Mouse (Mus musculus) embryo, embryonic 10.5 days (tissue): ENCODE data around the gene Peg10.
A peak's percentile ranks its signal among the peaks of the same experiment; 100 is the strongest.
"Not testable (repeated sequence)": the region's sequence is repeated elsewhere in the genome, so short reads cannot be mapped to it uniquely, and the experiment has no call there.

Experiments used
- DNase-seq: peaks from one replicate; pipeline ENCODE4 v3.0.0-alpha.2; 2015; ENCODE audit warnings: low spot score

Gene Peg10

GRCm38 (mm10) chr6:4749091-4749490, 2.0 kb downstream of the Peg10 start:
- DNase-seq, result peak; percentile 93

GRCm38 (mm10) chr6:4751355-4751754, 4.2 kb downstream of the Peg10 start:
- DNase-seq, result no peak

- DNase-seq, result no peak
Observed at GRCm38 (mm10) chr6:4754286-4754685, 7.2 kb downstream of the Peg10 start.

GRCm38 (mm10) chr6:4754886-4755285, 7.8 kb downstream of the Peg10 start:
- DNase-seq, result no peak

GRCm38 (mm10) chr6:4761415-4762142, 14.5 kb downstream of the Peg10 start:
- not testable (repeated sequence) for DNase-seq

- no peak for DNase-seq
Observed at GRCm38 (mm10) chr6:4762252-4762651, 15.1 kb downstream of the Peg10 start.

GRCm38 (mm10) chr6:4796281-4796680, 49.2 kb downstream of the Peg10 start:
- DNase-seq, result no peak

GRCm38 (mm10) chr6:4797317-4797716, 50.2 kb downstream of the Peg10 start:
- DNase-seq, result not testable (repeated sequence)

- no peak for DNase-seq
Observed at GRCm38 (mm10) chr6:4798382-4798781, 51.3 kb downstream of the Peg10 start.

DNA sequence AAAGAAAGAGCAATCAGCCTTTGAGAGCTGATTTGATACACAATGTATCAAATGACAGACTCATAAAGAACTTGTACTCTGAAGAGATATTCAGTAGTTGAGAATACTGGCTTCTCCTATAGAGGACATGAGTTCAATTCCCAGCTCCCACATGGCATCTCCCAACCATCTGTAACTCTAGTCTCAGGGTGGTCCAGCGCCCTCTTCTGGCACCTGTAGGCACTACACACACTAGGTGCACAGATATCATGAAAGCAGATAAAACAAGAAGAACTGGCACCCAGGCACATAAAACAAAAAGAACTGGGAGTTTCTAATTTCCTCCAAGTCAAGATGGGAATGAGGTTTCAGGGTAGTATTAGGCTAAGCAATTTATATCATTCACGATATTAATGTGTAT, 52.3 kb downstream of the Peg10 start:
- no peak for DNase-seq

DNA sequence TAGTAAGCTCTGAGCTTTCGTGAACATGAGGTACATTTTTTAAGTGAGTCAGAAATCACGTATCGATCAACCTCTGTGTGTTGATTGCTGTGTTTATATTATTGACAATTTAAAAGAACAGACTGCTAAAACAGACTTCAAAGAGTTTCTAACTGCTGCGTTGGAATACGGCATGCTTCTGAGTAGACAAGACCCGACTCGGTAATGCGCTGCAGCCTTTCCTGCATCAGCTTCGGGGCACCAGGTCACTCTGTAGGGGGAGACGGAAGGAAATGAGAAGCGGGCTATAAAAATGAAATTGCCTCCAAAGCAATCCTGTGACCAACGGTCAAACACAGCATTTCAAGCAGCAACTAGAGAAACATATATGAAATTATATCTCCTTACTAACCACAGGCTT, 59.9 kb downstream of the Peg10 start:
- DNase-seq, result no peak
